Mouse (Mus musculus): ENCODE data around the gene Rbfox1.
A peak's percentile ranks its signal among the peaks of the same experiment; 100 is the strongest.

Gene Rbfox1

GRCm38 (mm10) chr16:6736566-6736965 is 851.4 kb downstream of the Rbfox1 start:
- DNase-seq: no peak

GRCm38 (mm10) chr16:6736998-6737397 is 851.8 kb downstream of the Rbfox1 start:
- no peak for DNase-seq

GRCm38 (mm10) chr16:6746116-6746515 is 861.0 kb downstream of the Rbfox1 start:
- peak; percentile 64 for DNase-seq

- peak; percentile 24 for DNase-seq
Measured at GRCm38 (mm10) chr16:6750491-6750890, 865.3 kb downstream of the Rbfox1 start.

- no peak for DNase-seq
Measured at GRCm38 (mm10) chr16:6754847-6755246, 869.7 kb downstream of the Rbfox1 start.

- DNase-seq: no peak
Measured at GRCm38 (mm10) chr16:6769495-6770237, 884.5 kb downstream of the Rbfox1 start.

- DNase-seq: no peak
Measured at GRCm38 (mm10) chr16:6777506-6778185, 892.5 kb downstream of the Rbfox1 start.

GRCm38 (mm10) chr16:6784144-6784543 is 899.0 kb downstream of the Rbfox1 start:
- DNase-seq: peak; percentile 45

- no peak for DNase-seq
Measured at GRCm38 (mm10) chr16:6785026-6785425, 899.9 kb downstream of the Rbfox1 start.

GRCm38 (mm10) chr16:6791218-6791617 is 906.1 kb downstream of the Rbfox1 start:
- peak; percentile 66 for DNase-seq

GRCm38 (mm10) chr16:6791655-6792054 is 906.5 kb downstream of the Rbfox1 start:
- DNase-seq: peak; percentile 69

GRCm38 (mm10) chr16:6806246-6806645 is 921.1 kb downstream of the Rbfox1 start:
- no peak for DNase-seq

GRCm38 (mm10) chr16:6807835-6808234 is 922.7 kb downstream of the Rbfox1 start:
- DNase-seq: peak; percentile 14

GRCm38 (mm10) chr16:6813871-6814270 is 928.7 kb downstream of the Rbfox1 start:
- DNase-seq: no peak

- DNase-seq: no peak
Measured at GRCm38 (mm10) chr16:6821741-6822140, 936.6 kb downstream of the Rbfox1 start.

- DNase-seq: no peak
Measured at GRCm38 (mm10) chr16:6829892-6830524, 944.9 kb downstream of the Rbfox1 start.

- DNase-seq: peak; percentile 48
Measured at GRCm38 (mm10) chr16:6833486-6833885, 948.3 kb downstream of the Rbfox1 start.

GRCm38 (mm10) chr16:6835051-6835450 is 949.9 kb downstream of the Rbfox1 start:
- no peak for DNase-seq

- peak; percentile 46 for DNase-seq
Measured at GRCm38 (mm10) chr16:6839299-6839995, 954.3 kb downstream of the Rbfox1 start.

- DNase-seq: no peak
Measured at GRCm38 (mm10) chr16:6840007-6840406, 954.9 kb downstream of the Rbfox1 start.

- DNase-seq: no peak
Measured at GRCm38 (mm10) chr16:6840461-6840860, 955.3 kb downstream of the Rbfox1 start.

- no peak for DNase-seq
Measured at GRCm38 (mm10) chr16:6842066-6842785, 957.1 kb downstream of the Rbfox1 start.

- DNase-seq: no peak
Measured at GRCm38 (mm10) chr16:6844659-6845058, 959.5 kb downstream of the Rbfox1 start.

All from cerebellum, adult 11 months (tissue).